Mouse (Mus musculus) heart, embryonic 14.5 days (tissue): ENCODE measurements around the gene Gm12258. TPM values are rescaled to one million over a fixed set of nuclear protein-coding genes. Genes with fewer than 3 reads are reported as not detected.

ENCODE experiments used
- ATAC-seq: fragments of 200-750 bp; cut with Nextera tagmentation; 2 replicates; pipeline ENCODE4 v1.8.0; 2017; ENCODE audit warnings: low read depth, moderate TSS enrichment; ENCODE audit not compliant: insufficient number of reproducible peaks, insufficient read depth, low FRiP score
- H3K27ac ChIP-seq, 2 experiments: fragments of 200-500 bp in 1 of 2; fragments of 300-500 bp in 1 of 2; sonication (generic) in 1 of 2; replicated peaks in 1 of 2; 2 replicates each; pipeline ENCODE4 v1.5.1; 2012 to 2014; ENCODE audit warnings: low read depth in 2 of 2, low read length in 2 of 2, control low read depth in 1 of 2, mild to moderate bottlenecking in 1 of 2, mixed read lengths in 1 of 2; ENCODE audit not compliant: control insufficient read depth in 1 of 2, insufficient read depth in 1 of 2
- H3K27me3 ChIP-seq: fragments of 300-500 bp; sonication (generic); 2 replicates; pipeline ENCODE4 v1.6.1; 2014; ENCODE audit warnings: mild to moderate bottlenecking, low read length, control low read depth; ENCODE audit not compliant: control insufficient read depth, insufficient read depth
- H3K36me3 ChIP-seq: fragments of 300-500 bp; sonication (generic); 2 replicates; pipeline ENCODE4 v1.6.1; 2014; ENCODE audit warnings: mild to moderate bottlenecking, control low read depth, low read length, mixed read lengths; ENCODE audit not compliant: control insufficient read depth, insufficient read depth
- H3K4me1 ChIP-seq, 2 experiments: fragments of 200-500 bp in 1 of 2; fragments of 300-500 bp in 1 of 2; sonication (generic) in 1 of 2; 2 replicates each; pipeline ENCODE4 v1.6.1; 2012 to 2014; ENCODE audit warnings: low read length in 2 of 2, control low read depth in 1 of 2, mixed read lengths in 1 of 2; ENCODE audit not compliant: control insufficient read depth in 2 of 2, insufficient read depth in 2 of 2
- H3K4me2 ChIP-seq: fragments of 300-500 bp; sonication (generic); 2 replicates; pipeline ENCODE4 v1.6.1; 2014; ENCODE audit warnings: mild to moderate bottlenecking, low read length
- H3K4me3 ChIP-seq, 2 experiments: fragments of 200-500 bp in 1 of 2; fragments of 300-500 bp in 1 of 2; sonication (generic) in 1 of 2; 2 replicates each; pipeline ENCODE4 v1.5.1; 2012 to 2014; ENCODE audit warnings: low read length in 2 of 2, mild to moderate bottlenecking in 2 of 2, control low read depth in 1 of 2, low read depth in 1 of 2, moderate library complexity in 1 of 2; ENCODE audit not compliant: control insufficient read depth in 1 of 2, insufficient read depth in 1 of 2
- H3K9ac ChIP-seq: fragments of 300-500 bp; sonication (generic); 2 replicates; pipeline ENCODE4 v1.6.1; 2014; ENCODE audit warnings: mild to moderate bottlenecking, low read length
- H3K9me3 ChIP-seq: fragments of 300-500 bp; sonication (generic); 2 replicates; pipeline ENCODE4 v1.6.1; 2016; ENCODE audit warnings: low read length, control low read depth; ENCODE audit not compliant: control insufficient read depth
- WGBS: fragments of 180-500 bp; shearing (Covaris S2); extraction: QIAGEN DNeasy Blood & Tissue Kit; methylation state at CpG from one replicate; pipeline ENCODE4 v1.1.7; 2014; 5-methylcytosine and 5-hydroxymethylcytosine counted together
- polyA plus RNA-seq: library from polyadenylated mRNA; unstranded; fragments of >200 nt; fragmentation: Nextera tagmentation; extraction: Ambion mirVana; gene quantifications from 2 replicates; pipeline ENCODE4 v1.2.1, GENCODE M21; 2014

Gene Gm12258
- polyA plus RNA-seq, 1 experiment from 2014 or later: 5.5 TPM

DNA sequence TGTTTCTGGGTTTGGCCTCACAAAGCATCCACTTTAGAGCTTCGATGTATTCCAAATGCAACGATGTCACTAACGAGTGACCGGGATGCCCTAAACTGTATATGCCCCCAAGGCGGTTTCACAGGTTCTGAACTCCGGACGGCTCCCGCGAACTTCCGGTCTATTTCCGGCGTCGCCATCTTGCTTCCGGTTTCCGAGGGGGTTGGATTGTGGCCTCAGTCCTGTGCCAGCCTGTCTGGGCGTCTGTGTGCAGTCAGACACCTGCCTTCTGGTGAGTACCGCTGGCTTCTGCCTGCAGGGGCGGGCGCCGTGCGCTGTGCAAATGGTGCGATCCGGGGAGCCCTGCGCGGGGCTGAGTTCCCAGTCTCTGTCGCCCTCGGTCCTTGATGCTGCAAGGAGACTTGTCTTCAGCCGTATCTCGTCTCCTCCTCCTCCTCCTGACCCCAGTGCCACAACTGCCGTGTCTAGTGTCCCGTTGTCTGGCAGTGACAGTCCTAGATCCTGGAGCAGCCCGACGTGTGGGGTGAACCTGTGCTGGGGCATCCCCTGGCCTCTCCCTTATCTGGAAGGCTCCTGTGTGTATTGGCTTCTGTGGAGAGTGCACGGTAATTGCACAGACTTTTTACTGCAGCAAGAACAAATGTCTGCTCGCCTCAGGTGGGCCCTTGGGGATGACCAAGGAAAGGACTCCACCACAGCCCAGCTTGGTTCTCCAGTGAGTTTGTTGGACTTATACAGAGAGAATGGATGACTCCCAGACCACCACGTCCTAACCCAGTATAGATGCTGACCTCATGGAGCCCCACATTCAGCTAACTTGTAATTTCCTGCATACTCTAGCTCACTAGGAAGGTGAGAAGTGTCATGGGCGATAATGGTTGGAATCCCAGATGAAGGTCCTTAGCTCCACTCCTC lies 20.3 kb downstream of the Gm12258 start, which contains the start of gene 2810021J22Rik:
Gene 2810021J22Rik, plus strand, starts transcription at position 178 of the 915 bp plus-strand sequence.
- Histone ChIP-seq H3K36me3 (peaks cover 24% of the 10 kb centered on the region), H3K27me3 (no peaks in the 10 kb centered on the region), H3K27ac (peak within 1 kb of the TSS; percentile 23 to 70), H3K4me2 (peak within 1 kb of the TSS; percentile 68), H3K9me3 (peaks cover 4% of the 10 kb centered on the region; the same call in 1 of the 2 replicates), H3K9ac (peak within 1 kb of the TSS; percentile 79), H3K4me3 (peak within 1 kb of the TSS; percentile 62 to 68), H3K4me1 (peaks cover 0 to 6% of the 10 kb centered on the region in 2 experiments; a peak in 2 of 4 replicates)
- ATAC-seq: peak; percentile 72
- 4% methylated on average over 37 of the region's 37 CpGs for WGBS

DNA sequence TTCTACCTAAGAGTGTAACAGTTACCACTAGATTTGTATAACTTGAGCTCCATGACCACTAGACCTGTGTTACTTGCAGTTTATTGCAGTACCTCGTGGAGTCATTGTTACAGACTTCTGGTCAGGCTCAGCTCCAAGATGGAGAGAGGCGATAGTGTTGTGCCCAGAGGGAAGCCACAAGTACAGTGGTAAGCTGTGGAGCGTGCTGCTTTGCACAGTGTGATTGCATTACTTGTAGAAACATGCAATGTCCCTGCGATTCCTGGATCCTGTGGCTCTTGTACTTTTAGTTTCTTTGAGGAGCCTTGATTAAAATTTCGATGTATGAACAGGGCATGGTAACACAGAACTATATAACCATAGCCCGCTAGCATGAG lies 21.0 kb downstream of the Gm12258 start:
- H3K27me3 ChIP-seq: no peaks in the 10 kb centered on the region
- H3K4me2 ChIP-seq: peak overlapping the region; percentile 68
- H3K9me3 ChIP-seq: peaks cover 4% of the 10 kb centered on the region; the same call in 1 of the 2 replicates
- 84% methylated on average over 6 of the region's 6 CpGs for WGBS
- no peak overlapping the region for H3K27ac ChIP-seq
- peak overlapping the region in 1 of 2 experiments; percentile 68; a peak in 2 of 4 replicates for H3K4me3 ChIP-seq
- peak overlapping the region; percentile 79; the same call in 1 of the 2 replicates for H3K9ac ChIP-seq
- H3K36me3 ChIP-seq: peaks cover 24% of the 10 kb centered on the region
- peaks cover 0 to 6% of the 10 kb centered on the region in 2 experiments; a peak in 2 of 4 replicates for H3K4me1 ChIP-seq
- no peak for ATAC-seq

DNA sequence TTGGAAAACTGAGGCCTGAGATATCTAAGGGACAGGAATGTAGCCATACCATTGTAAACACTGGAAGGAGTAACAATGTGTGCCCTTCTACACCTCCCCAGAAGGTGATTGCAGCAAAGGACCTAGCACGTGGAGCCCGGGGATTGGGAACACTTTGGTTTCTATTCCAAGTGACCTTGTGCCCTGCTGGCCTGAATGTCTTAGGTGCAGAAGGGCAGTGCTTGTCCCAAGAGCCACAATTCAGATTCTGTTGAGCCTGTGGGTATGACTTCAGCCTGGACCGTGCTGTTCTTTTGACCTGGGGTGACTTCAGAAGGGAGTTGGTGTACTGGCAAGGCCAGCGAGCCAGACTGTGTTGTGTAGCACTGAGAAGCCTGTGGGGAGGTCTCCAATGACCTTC lies 24.0 kb downstream of the Gm12258 start:
- WGBS: 78% methylated on average over 4 of the region's 4 CpGs
- Histone ChIP-seq H3K27me3 (no peaks in the 10 kb centered on the region), H3K4me2 (no peak overlapping the region), H3K36me3 (peaks cover 27% of the 10 kb centered on the region), H3K9me3 (no peaks in the 10 kb centered on the region), H3K9ac (no peak overlapping the region), H3K4me3 (no peak overlapping the region), H3K4me1 (peaks cover 0 to 6% of the 10 kb centered on the region in 2 experiments; a peak in 2 of 4 replicates), H3K27ac (no peak overlapping the region)
- no peak for ATAC-seq

DNA sequence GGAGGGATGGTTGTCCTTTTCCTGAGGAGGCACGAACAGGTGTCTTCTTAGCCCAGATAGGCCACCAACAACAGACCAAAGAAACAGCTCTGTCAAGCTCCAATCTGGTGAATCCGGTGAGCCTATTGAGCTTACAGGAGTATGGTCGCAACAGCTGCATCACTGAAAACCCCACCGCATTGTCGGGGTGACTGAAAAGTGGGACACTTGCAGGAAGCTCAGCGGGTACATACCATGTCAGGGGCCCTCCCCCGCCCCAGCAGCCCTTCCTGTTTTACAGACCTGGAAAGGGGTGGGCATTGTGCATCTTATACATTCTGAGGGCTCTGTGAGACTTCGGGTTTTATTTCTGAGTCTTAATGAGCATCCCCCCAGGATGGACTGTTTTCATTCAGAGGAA lies 36.8 kb downstream of the Gm12258 start:
- Histone ChIP-seq H3K4me3 (no peak overlapping the region), H3K9ac (no peak overlapping the region), H3K4me2 (no peak overlapping the region), H3K27ac (no peak overlapping the region), H3K36me3 (peaks cover 37% of the 10 kb centered on the region), H3K27me3 (no peaks in the 10 kb centered on the region), H3K4me1 (no peaks in the 10 kb centered on the region), H3K9me3 (no peaks in the 10 kb centered on the region)
- WGBS: 79% methylated on average over 8 of the region's 8 CpGs
- no peak for ATAC-seq

DNA sequence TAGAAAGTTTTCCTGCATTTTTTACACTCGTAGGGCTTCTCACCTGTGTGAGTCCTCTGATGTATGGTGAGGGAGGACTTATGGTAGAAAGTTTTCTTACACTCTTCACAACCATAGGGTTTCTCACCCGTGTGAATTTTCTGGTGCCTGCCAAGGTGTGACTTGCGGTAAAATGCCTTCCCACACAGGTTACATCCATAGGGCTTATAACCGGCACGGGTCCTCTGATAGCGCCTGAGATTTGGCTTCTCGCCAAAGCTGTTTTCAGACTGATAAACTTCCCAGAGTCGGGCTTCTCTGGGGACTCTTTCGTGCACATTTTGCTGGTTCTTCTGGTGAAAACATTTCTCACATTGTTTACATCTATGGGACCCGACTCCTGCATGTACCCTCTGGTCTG lies 43.6 kb downstream of the Gm12258 start:
- ATAC-seq: no peak
- WGBS: 74% methylated on average over 10 of the region's 10 CpGs
- peaks cover 50% of the 10 kb centered on the region for H3K36me3 ChIP-seq

DNA sequence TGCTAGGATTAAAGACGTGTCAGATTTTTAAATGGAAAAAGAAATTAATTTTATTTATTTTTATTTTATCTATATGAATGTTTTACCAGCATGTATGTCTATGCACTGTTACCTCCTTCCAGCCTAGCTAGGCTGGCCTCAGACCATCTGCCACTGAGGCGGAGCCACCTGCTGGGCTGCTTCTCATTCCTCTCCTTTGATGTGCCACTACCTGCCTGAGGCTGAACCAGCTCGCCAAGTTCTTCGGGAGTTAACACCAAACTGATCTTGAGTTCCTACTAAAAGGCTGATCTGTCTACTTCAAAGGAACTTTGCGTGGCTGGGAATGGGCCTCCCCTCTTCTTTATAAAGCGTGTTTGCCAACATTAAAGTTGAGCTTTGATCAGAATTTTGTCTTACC lies 47.5 kb downstream of the Gm12258 start:
- Histone ChIP-seq H3K9me3 (no peaks in the 10 kb centered on the region), H3K36me3 (peaks cover 72% of the 10 kb centered on the region), H3K4me1 (no peaks in the 10 kb centered on the region), H3K4me3 (no peak overlapping the region), H3K27me3 (no peaks in the 10 kb centered on the region), H3K9ac (no peak overlapping the region), H3K4me2 (no peak overlapping the region), H3K27ac (no peak overlapping the region)
- WGBS: 82% methylated on average over 6 of the region's 6 CpGs
- no peak for ATAC-seq

More for the DNA sequence above, 43.6 kb downstream of the Gm12258 start:
- Histone ChIP-seq H3K9ac (no peak overlapping the region), H3K4me1 (no peaks in the 10 kb centered on the region), H3K4me2 (no peak overlapping the region), H3K27me3 (no peaks in the 10 kb centered on the region), H3K27ac (no peak overlapping the region), H3K9me3 (no peaks in the 10 kb centered on the region), H3K4me3 (no peak overlapping the region)

DNA sequence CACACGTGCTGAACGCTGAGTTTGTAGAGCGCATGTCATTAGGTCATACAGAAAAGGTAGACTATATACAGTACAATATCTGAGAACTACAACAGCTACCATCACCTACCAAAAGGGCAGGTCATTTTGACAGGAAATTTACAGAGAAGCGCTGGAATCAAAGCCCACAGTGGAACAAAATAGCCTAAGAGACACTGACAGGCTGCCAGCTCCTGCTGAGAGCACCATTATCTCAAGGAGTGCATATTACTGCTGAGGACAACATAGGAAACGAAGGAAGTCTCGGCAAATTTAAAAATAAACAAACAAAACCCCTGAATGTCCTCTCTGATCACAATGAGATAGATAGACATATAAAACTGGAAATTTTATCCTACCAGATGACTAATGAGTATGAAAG lies 50.5 kb downstream of the Gm12258 start:
- Histone ChIP-seq H3K4me1 (no peaks in the 10 kb centered on the region), H3K4me3 (no peak overlapping the region), H3K36me3 (peaks cover 73% of the 10 kb centered on the region), H3K9me3 (no peaks in the 10 kb centered on the region), H3K4me2 (no peak overlapping the region), H3K27ac (no peak overlapping the region), H3K9ac (no peak overlapping the region), H3K27me3 (no peaks in the 10 kb centered on the region)
- 82% methylated on average over 6 of the region's 6 CpGs for WGBS
- no peak for ATAC-seq
